Mouse (Mus musculus) lung, postnatal 0 days (tissue): ENCODE measurements around the gene Mon2. TPM values are rescaled to one million over a fixed set of nuclear protein-coding genes. Genes with fewer than 3 reads are reported as not detected.

Experiments
- ATAC-seq: fragments of 200-750 bp; cut with Nextera tagmentation; 2 replicates; pipeline ENCODE4 v1.8.0; 2017; ENCODE audit warnings: moderate library complexity
- DNase-seq: peaks from one replicate; pipeline ENCODE4 v3.0.0-alpha.2; 2016; ENCODE audit warnings: low spot score
- H3K27ac ChIP-seq: fragments of 300-500 bp; sonication (generic); 2 replicates; pipeline ENCODE4 v1.5.1; 2014; ENCODE audit warnings: antibody characterized with exemption, mild to moderate bottlenecking, low read length, mixed read lengths
- H3K27me3 ChIP-seq: fragments of 300-500 bp; sonication (generic); replicated peaks from 2 replicates; pipeline ENCODE4 v1.6.1; 2014; ENCODE audit warnings: low read length, mixed read lengths; ENCODE audit not compliant: insufficient read depth
- H3K36me3 ChIP-seq: fragments of 300-500 bp; sonication (generic); 2 replicates; pipeline ENCODE4 v1.6.1; 2014; ENCODE audit warnings: low read length, mixed read lengths; ENCODE audit not compliant: insufficient read depth
- H3K4me1 ChIP-seq: fragments of 300-500 bp; sonication (generic); 2 replicates; pipeline ENCODE4 v1.6.1; 2014; ENCODE audit warnings: antibody characterized with exemption, low read depth, low read length, mixed read lengths; ENCODE audit not compliant: insufficient read depth
- H3K4me2 ChIP-seq: fragments of 300-500 bp; sonication (generic); replicated peaks from 2 replicates; pipeline ENCODE4 v1.6.1; 2014; ENCODE audit warnings: low read depth, mild to moderate bottlenecking, low read length, moderate library complexity, mixed read lengths
- H3K4me3 ChIP-seq: fragments of 300-500 bp; sonication (generic); 2 replicates; pipeline ENCODE4 v1.5.1; 2014; ENCODE audit warnings: low read depth, low read length
- H3K9ac ChIP-seq: fragments of 300-500 bp; sonication (generic); replicated peaks from 2 replicates; pipeline ENCODE4 v1.6.1; 2014; ENCODE audit warnings: low read depth, mild to moderate bottlenecking
- H3K9me3 ChIP-seq: fragments of 300-500 bp; sonication (generic); 2 replicates; pipeline ENCODE4 v1.6.1; 2016; ENCODE audit warnings: low read length, mixed read lengths
- CTCF ChIP-seq: IDR thresholded peaks from 2 replicates; pipeline ENCODE4 v1.5.1; 2016; ENCODE audit warnings: antibody characterized with exemption, mild to moderate bottlenecking
- EP300 ChIP-seq: IDR thresholded peaks from 2 replicates; pipeline ENCODE4 v1.6.1; 2016; ENCODE audit warnings: antibody characterized with exemption, mild to moderate bottlenecking, control low read depth
- WGBS: fragments of 180-500 bp; shearing (Covaris S2); extraction: QIAGEN DNeasy Blood & Tissue Kit; methylation state at CpG from one replicate; pipeline ENCODE4 v1.1.7; 2014; 5-methylcytosine and 5-hydroxymethylcytosine counted together
- polyA plus RNA-seq: library from polyadenylated mRNA; unstranded; fragments of >200 nt; fragmentation: Nextera tagmentation; extraction: Ambion mirVana; gene quantifications from 2 replicates; pipeline ENCODE4 v1.2.1, GENCODE M21; 2015

The Mon2 gene
- polyA plus RNA-seq, 1 experiment from 2014 or later = 26.4 TPM

GRCm38 (mm10) chr10:123071997-123072396 is 4.3 kb downstream of the Mon2 start:
- ATAC-seq = peak; percentile 16
- H3K4me1 ChIP-seq = peaks cover 11% of the 10 kb centered on the region; the same call in 1 of the 2 replicates
- H3K4me3 ChIP-seq = no peak overlapping the region
- TF ChIP-seq EP300 = no peak
- TF ChIP-seq CTCF = no peak
- WGBS = 61% methylated on average over 2 of the region's 2 CpGs
- H3K27ac ChIP-seq = 0 out of 2 replicates have a peak overlapping the region, but pooled peaks have one; percentile 6
- H3K36me3 ChIP-seq = no peaks in the 10 kb centered on the region
- DNase-seq = peak; percentile 55
- H3K4me2 ChIP-seq = no peak overlapping the region
- no peaks in the 10 kb centered on the region for H3K9me3 ChIP-seq
- no peaks in the 10 kb centered on the region for H3K27me3 ChIP-seq
- no peak overlapping the region for H3K9ac ChIP-seq

GRCm38 (mm10) chr10:123063021-123063420 is 13.3 kb downstream of the Mon2 start:
- no peak for ATAC-seq
- no peak overlapping the region for H3K4me2 ChIP-seq
- no peak for DNase-seq
- 0 out of 2 replicates have a peak, but pooled peaks cover 4% of the 10 kb centered on the region for H3K4me1 ChIP-seq
- H3K4me3 ChIP-seq = no peak overlapping the region
- no peaks in the 10 kb centered on the region for H3K36me3 ChIP-seq
- H3K9me3 ChIP-seq = no peaks in the 10 kb centered on the region
- no peak overlapping the region for H3K9ac ChIP-seq
- no peak overlapping the region for H3K27ac ChIP-seq
- no peaks in the 10 kb centered on the region for H3K27me3 ChIP-seq
- TF ChIP-seq EP300 (no peak), CTCF (no peak)
- WGBS = 93% methylated on average over 2 of the region's 2 CpGs

- Histone ChIP-seq H3K9me3 (no peaks in the 10 kb centered on the region), H3K27me3 (no peaks in the 10 kb centered on the region), H3K4me2 (no peak overlapping the region), H3K36me3 (no peaks in the 10 kb centered on the region), H3K27ac (no peak overlapping the region), H3K4me1 (0 out of 2 replicates have a peak, but pooled peaks cover 4% of the 10 kb centered on the region), H3K9ac (no peak overlapping the region), H3K4me3 (no peak overlapping the region)
- WGBS = 73% methylated on average over 6 of the region's 6 CpGs
- DNase-seq (peak; percentile 40), ATAC-seq (peak; percentile 79)
- no peak for TF ChIP-seq CTCF
- no peak for TF ChIP-seq EP300
Observed at GRCm38 (mm10) chr10:123060831-123061230, 15.5 kb downstream of the Mon2 start.

- H3K27ac ChIP-seq = no peak overlapping the region
- 0 out of 2 replicates have a peak, but pooled peaks cover 4% of the 10 kb centered on the region for H3K4me1 ChIP-seq
- H3K4me3 ChIP-seq = no peak overlapping the region
- H3K9ac ChIP-seq = no peak overlapping the region
- no peak for DNase-seq
- H3K36me3 ChIP-seq = no peaks in the 10 kb centered on the region
- TF ChIP-seq EP300 (no peak), CTCF (peak; percentile 56)
- no peak for ATAC-seq
- H3K27me3 ChIP-seq = no peaks in the 10 kb centered on the region
- H3K9me3 ChIP-seq = no peaks in the 10 kb centered on the region
- H3K4me2 ChIP-seq = no peak overlapping the region
- WGBS = 89% methylated on average over 1 of the region's 1 CpGs
Observed at GRCm38 (mm10) chr10:123057082-123057481, 19.2 kb downstream of the Mon2 start.

GRCm38 (mm10) chr10:123056463-123056862 is 19.8 kb downstream of the Mon2 start:
- Histone ChIP-seq H3K4me2 (no peak overlapping the region), H3K27me3 (no peaks in the 10 kb centered on the region), H3K9me3 (no peaks in the 10 kb centered on the region), H3K4me3 (no peak overlapping the region), H3K9ac (no peak overlapping the region), H3K27ac (no peak overlapping the region), H3K4me1 (0 out of 2 replicates have a peak, but pooled peaks cover 4% of the 10 kb centered on the region), H3K36me3 (no peaks in the 10 kb centered on the region)
- 83% methylated on average over 10 of the region's 10 CpGs for WGBS
- ATAC-seq (no peak), DNase-seq (no peak)
- TF ChIP-seq EP300 (no peak), CTCF (no peak)

- TF ChIP-seq CTCF (no peak), EP300 (no peak)
- no peak overlapping the region for H3K27ac ChIP-seq
- WGBS = 60% methylated on average over 9 of the region's 9 CpGs
- H3K9ac ChIP-seq = no peak overlapping the region
- no peak overlapping the region for H3K4me3 ChIP-seq
- peak; percentile 68 for ATAC-seq
- H3K4me2 ChIP-seq = no peak overlapping the region
- H3K27me3 ChIP-seq = no peaks in the 10 kb centered on the region
- DNase-seq = peak; percentile 29
- H3K9me3 ChIP-seq = no peaks in the 10 kb centered on the region
- no peaks in the 10 kb centered on the region for H3K4me1 ChIP-seq
- H3K36me3 ChIP-seq = no peaks in the 10 kb centered on the region
Observed at GRCm38 (mm10) chr10:123055205-123056000, 20.9 kb downstream of the Mon2 start.
